Mouse (Mus musculus) testis, adult 2 months (tissue): ENCODE data around the gene Zfp628.

Experiments
- CTCF ChIP-seq: fragments of 200-500 bp; IDR thresholded peaks from 2 replicates; pipeline ENCODE4 v1.5.1; 2012; ENCODE audit warnings: low read depth, mild to moderate bottlenecking, inconsistent platforms, low read length, moderate library complexity; ENCODE audit not compliant: control insufficient read depth, insufficient read depth, insufficient replicate concordance
- POLR2A ChIP-seq: fragments of 200-500 bp; IDR thresholded peaks from 2 replicates; pipeline ENCODE4 v1.6.1; 2012; ENCODE audit warnings: low read depth, mild to moderate bottlenecking, inconsistent platforms, low read length, moderate library complexity; ENCODE audit not compliant: control insufficient read depth

DNA sequence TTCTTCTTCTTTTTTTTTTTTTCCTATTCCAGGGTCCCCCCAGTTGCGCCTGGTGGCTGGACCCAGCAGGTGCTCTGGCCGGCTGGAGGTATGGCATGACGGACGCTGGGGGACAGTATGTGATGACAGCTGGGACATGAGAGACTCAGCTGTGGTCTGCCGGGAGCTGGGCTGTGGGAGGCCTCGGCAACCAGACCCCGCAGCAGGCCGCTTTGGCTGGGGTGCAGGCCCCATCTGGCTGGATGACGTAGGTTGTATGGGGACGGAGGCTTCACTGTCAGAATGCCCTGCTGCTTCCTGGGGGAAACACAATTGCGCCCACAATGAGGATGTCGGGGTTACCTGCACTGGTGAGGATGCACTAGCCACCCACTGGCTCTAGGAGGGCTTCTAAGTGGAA lies 18.1 kb downstream of the Zfp628 start:
- TF ChIP-seq CTCF (no peak), POLR2A (no peak)
